Mouse (Mus musculus) CH12.LX (cell line): ENCODE measurements around the gene Dhrs11. TPM values are rescaled to one million over a fixed set of nuclear protein-coding genes. Genes with fewer than 3 reads are reported as not detected.

Source experiments
- DNase-seq: peaks from one replicate; pipeline ENCODE4 v3.0.0-alpha.2; 2013; ENCODE audit errors: extremely low read depth
- H3K27ac ChIP-seq: 2 replicates; pipeline ENCODE4 v1.5.1; 2012; ENCODE audit warnings: low read depth, mild to moderate bottlenecking, control low read depth, moderate library complexity; ENCODE audit not compliant: insufficient read depth
- H3K27me3 ChIP-seq: replicated peaks from 2 replicates; pipeline ENCODE3; 2012; ENCODE audit warnings: inconsistent platforms
- H3K36me3 ChIP-seq, 2 experiments: replicated peaks in 1 of 2; 2 replicates each; pipeline versions ENCODE3 to v1.6.1; 2012; ENCODE audit warnings: inconsistent platforms in 1 of 2, low read length in 1 of 2, mild to moderate bottlenecking in 1 of 2, mixed read lengths in 1 of 2, moderate library complexity in 1 of 2; ENCODE audit not compliant: control insufficient read depth in 1 of 2, insufficient read depth in 1 of 2
- H3K4me1 ChIP-seq, 2 experiments: 2 replicates each; pipeline ENCODE4 v1.6.1; 2012; ENCODE audit warnings: inconsistent platforms in 1 of 2, moderate library complexity in 1 of 2; ENCODE audit not compliant: insufficient read depth in 2 of 2, control insufficient read depth in 1 of 2
- H3K4me2 ChIP-seq: 2 replicates; pipeline ENCODE4 v1.6.1; 2012; ENCODE audit warnings: low read depth, mild to moderate bottlenecking, control low read depth; ENCODE audit not compliant: poor library complexity, insufficient read depth, severe bottlenecking
- H3K4me3 ChIP-seq, 3 experiments: fragments of 150-350 bp in 1 of 3; sonication (generic) in 1 of 3; replicated peaks in 1 of 3; 2 replicates each; pipeline versions ENCODE3 to v1.5.1; 2011 to 2012; ENCODE audit warnings: low read depth in 2 of 3, low read length in 2 of 3, mild to moderate bottlenecking in 2 of 3, moderate library complexity in 2 of 3, control low read depth in 1 of 3, improper control_type of control experiment in 1 of 3, inconsistent platforms in 1 of 3, mixed read lengths in 1 of 3; ENCODE audit not compliant: poor library complexity in 1 of 3
- H3K79me2 ChIP-seq: replicated peaks from 2 replicates; pipeline ENCODE4 v1.6.1; 2012; ENCODE audit warnings: mild to moderate bottlenecking, moderate library complexity; ENCODE audit not compliant: control insufficient read depth, poor library complexity, insufficient read depth, severe bottlenecking; ENCODE audit errors: extremely low read depth
- H3K9ac ChIP-seq: 2 replicates; pipeline ENCODE4 v1.6.1; 2012; ENCODE audit warnings: low read depth, mild to moderate bottlenecking, control low read depth, moderate library complexity; ENCODE audit not compliant: insufficient read depth
- H3K9me3 ChIP-seq: replicated peaks from 2 replicates; pipeline ENCODE3; 2012; ENCODE audit warnings: low read length, inconsistent platforms, mixed read lengths
- CHD2 ChIP-seq: IDR thresholded peaks from 2 replicates; pipeline ENCODE4 v1.6.1; 2011; ENCODE audit warnings: low read length, improper control_type of control experiment
- CTCF ChIP-seq, 2 experiments: IDR thresholded peaks in 1 of 2; conservative IDR thresholded peaks in 1 of 2; 2 replicates each; pipeline ENCODE4 v1.5.1; 2011 to 2012; ENCODE audit warnings: low read depth in 2 of 2, low read length in 2 of 2, improper control_type of control experiment in 1 of 2, inconsistent platforms in 1 of 2, mild to moderate bottlenecking in 1 of 2, moderate library complexity in 1 of 2
- E2F4 ChIP-seq: IDR thresholded peaks from 2 replicates; pipeline ENCODE4 v1.6.1; 2011; ENCODE audit warnings: low read depth, low read length, improper control_type of control experiment; ENCODE audit not compliant: insufficient replicate concordance
- ELF1 ChIP-seq: IDR thresholded peaks from 2 replicates; pipeline ENCODE4 v1.6.1; 2014; ENCODE audit warnings: low read depth, mild to moderate bottlenecking, inconsistent platforms, low read length, improper control_type of control experiment
- ETS1 ChIP-seq: conservative IDR thresholded peaks from 2 replicates; pipeline ENCODE4 v1.6.1; 2012; ENCODE audit warnings: low read depth, mild to moderate bottlenecking, inconsistent platforms, low read length, improper control_type of control experiment, moderate library complexity
- HCFC1 ChIP-seq: IDR thresholded peaks from 2 replicates; pipeline ENCODE4 v1.6.1; 2012; ENCODE audit warnings: low read depth, mild to moderate bottlenecking, inconsistent platforms, low read length, improper control_type of control experiment
- JUN ChIP-seq: IDR thresholded peaks from 2 replicates; pipeline ENCODE4 v1.6.1; 2011; ENCODE audit warnings: low read depth, mild to moderate bottlenecking, low read length, improper control_type of control experiment, moderate library complexity; ENCODE audit not compliant: insufficient read depth
- JUND ChIP-seq: conservative IDR thresholded peaks from 2 replicates; pipeline ENCODE4 v1.6.1; 2011; ENCODE audit warnings: low read depth, low read length, improper control_type of control experiment
- MAX ChIP-seq: IDR thresholded peaks from 2 replicates; pipeline ENCODE4 v1.6.1; 2011; ENCODE audit warnings: low read length, improper control_type of control experiment
- MAZ ChIP-seq: IDR thresholded peaks from 2 replicates; pipeline ENCODE4 v1.6.1; 2012; ENCODE audit warnings: low read depth, mild to moderate bottlenecking, inconsistent platforms, low read length, improper control_type of control experiment, moderate library complexity
- MXI1 ChIP-seq: IDR thresholded peaks from 2 replicates; pipeline ENCODE4 v1.6.1; 2011; ENCODE audit warnings: mild to moderate bottlenecking, low read depth, low read length, improper control_type of control experiment
- MYC ChIP-seq: IDR thresholded peaks from 2 replicates; pipeline ENCODE4 v1.6.1; 2011; ENCODE audit warnings: low read depth, mild to moderate bottlenecking, improper control_type of control experiment, low read length
- PAX5 ChIP-seq: IDR thresholded peaks from 2 replicates; pipeline ENCODE4 v1.6.1; 2012; ENCODE audit warnings: low read length, inconsistent platforms, mixed read lengths
- POLR2AphosphoS2 ChIP-seq: IDR thresholded peaks from 2 replicates; pipeline ENCODE4 v1.6.1; 2011; ENCODE audit warnings: low read depth, low read length, improper control_type of control experiment
- RCOR1 ChIP-seq: conservative IDR thresholded peaks from 2 replicates; pipeline ENCODE4 v1.6.1; 2012; ENCODE audit warnings: low read depth, mild to moderate bottlenecking, inconsistent platforms, low read length, improper control_type of control experiment
- SIN3A ChIP-seq: IDR thresholded peaks from 2 replicates; pipeline ENCODE4 v1.6.1; 2012; ENCODE audit warnings: low read length, improper control_type of control experiment, inconsistent platforms
- TBP ChIP-seq: conservative IDR thresholded peaks from 2 replicates; pipeline ENCODE4 v1.6.1; 2011; ENCODE audit warnings: low read depth, low read length, improper control_type of control experiment
- TCF12 ChIP-seq: IDR thresholded peaks from 2 replicates; pipeline ENCODE4 v1.6.1; 2014; ENCODE audit warnings: low read depth, mild to moderate bottlenecking, inconsistent platforms, low read length, improper control_type of control experiment
- USF1 ChIP-seq: IDR thresholded peaks from 2 replicates; pipeline ENCODE4 v1.6.1; 2014; ENCODE audit warnings: low read depth, mild to moderate bottlenecking, inconsistent platforms, low read length, improper control_type of control experiment
- ZMIZ1 ChIP-seq: IDR thresholded peaks from 2 replicates; pipeline ENCODE4 v1.6.1; 2012; ENCODE audit warnings: low read depth, mild to moderate bottlenecking, inconsistent platforms, low read length, improper control_type of control experiment
- ZNF384 ChIP-seq: IDR thresholded peaks from 2 replicates; pipeline ENCODE4 v1.6.1; 2012; ENCODE audit warnings: low read depth, low read length, improper control_type of control experiment, inconsistent platforms
- dilution Hi-C: fragments of 300-500 bp; cut with MboI; formaldehyde crosslinking; loops from 2 replicates; pipeline ENCODE4 v1.14.3; 2020; ENCODE audit warnings: low sequenced_read_pairs; ENCODE audit not compliant: extremely low pct_unique_long_range_greater_than_20kb, extremely low pct_ligation_motif_present
- in situ Hi-C: fragments of 300-500 bp; cut with MboI; formaldehyde crosslinking; loops from 3 replicates; pipeline ENCODE4 v1.14.3; 2019; ENCODE audit warnings: low sequenced_read_pairs, low pct_ligation_motif_present, low pct_unique_long_range_greater_than_20kb, mixed read lengths
- polyA plus RNA-seq: library from polyadenylated mRNA; unstranded; fragments of >175 nt; gene quantifications from 2 replicates; pipeline ENCODE4 v1.2.1, GENCODE M21; 2012; ENCODE audit warnings: low read depth; ENCODE audit not compliant: insufficient read length
- total RNA-seq, 2 experiments: library from RNA; depleted of rRNA; stranded (reverse); fragments of 300-350 nt in 1 of 2; fragments of >200 nt in 1 of 2; gene quantifications; 2 replicates each; pipeline ENCODE4 v1.2.3; 2012 to 2014

Dhrs11 gene
- total and polyA plus RNA-seq, 3 experiments, result 6.1 to 17.1 (median 8.3) TPM

DNA sequence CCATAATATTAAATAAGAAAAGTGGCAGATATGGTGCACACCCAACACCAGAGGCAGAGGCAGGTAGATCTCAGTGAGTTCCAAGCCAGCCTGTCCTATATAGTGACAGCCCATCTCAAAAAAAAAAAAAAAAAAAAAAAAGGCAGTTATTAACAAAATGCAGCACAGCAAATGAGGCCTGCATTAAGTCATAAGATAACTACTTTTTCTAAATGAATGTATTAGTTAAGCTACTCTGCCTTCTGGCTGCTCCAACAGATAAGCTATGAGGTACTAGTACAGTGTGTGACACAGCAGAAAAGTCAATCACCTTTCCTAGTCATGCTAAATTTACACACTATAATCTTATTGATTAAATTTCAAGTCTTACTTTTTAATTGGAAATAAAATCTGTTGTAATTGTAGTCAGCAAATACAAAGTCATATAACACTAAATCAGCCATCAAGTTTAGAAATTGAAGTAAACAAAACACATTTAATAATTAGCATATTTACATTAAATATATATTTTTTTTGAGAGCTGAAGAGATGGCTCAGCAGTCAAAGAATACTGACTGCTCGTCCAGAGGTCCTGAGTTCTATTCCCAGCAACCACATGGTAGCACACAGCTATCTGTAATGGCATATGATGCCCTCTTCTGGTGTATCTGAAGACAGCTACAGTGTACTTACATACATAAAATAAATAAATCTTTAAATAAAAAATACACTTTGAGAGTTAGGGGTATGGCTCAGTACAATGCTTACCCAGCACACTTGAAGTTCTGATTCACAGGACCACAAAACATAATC lies 44.4 kb upstream of the Dhrs11 start:
- H3K27me3 ChIP-seq, result no peaks in the 10 kb centered on the region
- no peak for TF ChIP-seq JUND
- peak in 1 of 2 experiments; percentile 30; a peak in 2 of 4 replicates for TF ChIP-seq CTCF (conservative IDR thresholded peaks at IDR 0.05 in 1 of 2, IDR thresholded peaks at IDR 0.05 in 1 of 2; ENCODE audit: low read depth in 2 of 2, low read length in 2 of 2)
- TF ChIP-seq MYC, result peak; percentile 86
- TF ChIP-seq PAX5, result no peak
- TF ChIP-seq POLR2AphosphoS2, result no peak
- no peak for TF ChIP-seq USF1
- no peak for TF ChIP-seq MXI1
- no peak for TF ChIP-seq JUN
- no peak for TF ChIP-seq MAX
- TF ChIP-seq ZNF384, result peak; percentile 75
- no peak for TF ChIP-seq TCF12
- no peak for TF ChIP-seq ETS1
- TF ChIP-seq RCOR1, result no peak
- TF ChIP-seq ZMIZ1, result no peak
- H3K9ac ChIP-seq, result no peak overlapping the region
- no peak overlapping the region for H3K27ac ChIP-seq
- DNase-seq, result no peak
- H3K9me3 ChIP-seq, result no peaks in the 10 kb centered on the region
- dilution Hi-C loops, result no loop called here
- peaks cover 0 to 31% of the 10 kb centered on the region in 2 experiments; a peak in 2 of 4 replicates for H3K4me1 ChIP-seq
- H3K4me3 ChIP-seq, result no peak overlapping the region
- H3K36me3 ChIP-seq, result peaks cover 11 to 40% of the 10 kb centered on the region in 2 experiments
- in situ Hi-C loops, result no loop called here
- H3K79me2 ChIP-seq, result peaks cover 17% of the 10 kb centered on the region
- no peak overlapping the region for H3K4me2 ChIP-seq

DNA sequence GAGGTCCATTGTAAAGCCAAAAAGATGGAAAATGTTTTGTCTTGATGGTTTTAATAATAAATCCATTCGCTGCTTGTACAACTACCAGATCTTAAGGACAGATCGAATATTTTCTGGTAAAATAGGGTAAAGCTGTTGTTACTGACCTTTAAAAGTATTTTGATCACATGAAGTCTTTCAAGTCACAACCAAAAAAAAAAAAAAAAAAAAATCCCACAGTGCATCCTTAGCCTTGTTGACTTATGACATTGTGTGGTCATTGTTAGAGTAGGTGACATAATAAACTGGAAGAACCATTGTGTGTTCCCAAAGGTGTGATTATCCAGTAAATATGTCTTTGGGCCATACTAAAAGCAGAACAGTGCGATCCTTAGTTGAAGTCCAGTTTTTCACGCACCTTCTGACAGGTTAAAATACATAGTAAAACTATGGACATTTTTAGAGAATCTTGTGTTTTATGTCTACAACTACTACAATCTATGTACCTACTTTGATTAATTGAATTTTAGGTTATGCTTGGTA lies 42.8 kb upstream of the Dhrs11 start:
- Histone ChIP-seq H3K27ac (peak overlapping the region; percentile 74), H3K79me2 (peaks cover 23% of the 10 kb centered on the region), H3K9ac (peak overlapping the region; percentile 98), H3K27me3 (no peaks in the 10 kb centered on the region), H3K4me2 (peak overlapping the region; percentile 87), H3K4me3 (peak overlapping the region; percentile 61 to 83 (median 67)), H3K9me3 (no peaks in the 10 kb centered on the region), H3K4me1 (peaks cover 6 to 34% of the 10 kb centered on the region in 2 experiments; a peak in 3 of 4 replicates), H3K36me3 (peaks cover 2 to 34% of the 10 kb centered on the region in 2 experiments)
- no peak for DNase-seq
- no peak for TF ChIP-seq E2F4
- TF ChIP-seq SIN3A, result no peak
- peak; percentile 87 for TF ChIP-seq ZNF384
- no peak for TF ChIP-seq MAX
- TF ChIP-seq ELF1, result no peak
- no peak for TF ChIP-seq CHD2
- no peak for TF ChIP-seq JUND
- TF ChIP-seq TBP, result 0 out of 2 replicates have a peak, but pooled peaks have one; percentile 4
- no peak for TF ChIP-seq HCFC1
- no peak for TF ChIP-seq MAZ
- in situ Hi-C loops, result no loop called here
- dilution Hi-C loops, result no loop called here
